Mouse (Mus musculus) ES-E14 (cell line): Measurements from ENCODE around the gene 1700001O22Rik.

Experiments
- HCFC1 ChIP-seq: IDR thresholded peaks from 2 replicates; pipeline ENCODE4 v1.6.1; 2012; ENCODE audit warnings: low read length, inconsistent platforms, borderline replicate concordance; ENCODE audit not compliant: insufficient read depth
- MAFK ChIP-seq: IDR thresholded peaks from 2 replicates; pipeline ENCODE4 v1.6.1; 2014; ENCODE audit warnings: mild to moderate bottlenecking, low read depth, low read length, inconsistent platforms; ENCODE audit not compliant: insufficient read depth
- ZC3H11A ChIP-seq: IDR thresholded peaks from 2 replicates; pipeline ENCODE4 v1.6.1; 2012; ENCODE audit warnings: low read depth, mild to moderate bottlenecking, inconsistent platforms, low read length, borderline replicate concordance

DNA sequence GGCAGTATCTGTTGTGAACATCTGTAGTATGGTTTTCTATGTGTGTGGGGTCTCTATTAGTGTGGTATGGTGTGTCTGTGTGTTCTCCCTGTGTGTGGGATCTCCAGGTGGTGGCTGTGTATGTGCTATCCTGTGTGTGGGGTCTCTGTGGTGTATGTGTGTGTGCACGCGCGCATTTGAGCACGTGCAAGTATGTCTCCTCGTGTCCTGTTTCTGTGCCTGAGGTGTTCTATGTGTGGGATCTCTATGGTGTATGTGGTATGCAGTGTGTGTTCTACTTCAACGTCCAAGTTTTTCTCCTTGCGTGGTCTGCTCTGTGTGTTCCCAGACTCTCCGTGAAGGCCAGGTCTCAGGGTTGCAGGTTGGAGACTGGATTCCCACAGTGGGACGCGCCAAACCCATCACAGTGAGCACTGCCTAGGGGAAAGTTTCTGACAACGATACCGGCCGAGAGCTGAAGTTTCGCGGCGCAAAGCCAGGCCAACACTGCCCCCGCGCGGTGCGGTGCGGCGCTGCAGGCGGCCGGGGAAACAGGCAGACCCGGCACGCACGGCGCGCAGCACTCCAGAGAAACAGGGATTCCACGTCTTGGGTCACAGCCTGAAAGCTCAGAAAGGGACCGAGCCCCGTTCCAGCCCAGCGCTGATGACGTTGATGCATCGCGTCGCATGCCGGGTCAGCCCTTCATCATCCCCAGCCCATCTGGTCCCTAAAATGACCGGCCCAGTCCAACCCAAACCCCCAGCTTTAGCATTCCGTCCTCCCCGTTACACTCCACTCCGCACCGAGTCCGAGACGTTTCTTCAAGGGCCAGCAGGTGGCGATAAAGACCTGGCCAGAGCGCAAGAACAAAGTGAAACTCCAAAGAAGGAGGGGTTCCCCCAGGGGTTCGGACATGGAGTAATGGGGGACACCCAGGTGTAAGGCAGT is 9.0 kb downstream of the 1700001O22Rik start:
- TF ChIP-seq HCFC1 (no peak), ZC3H11A (peak; percentile 85), MAFK (no peak)
